In the genomic region with DNA sequence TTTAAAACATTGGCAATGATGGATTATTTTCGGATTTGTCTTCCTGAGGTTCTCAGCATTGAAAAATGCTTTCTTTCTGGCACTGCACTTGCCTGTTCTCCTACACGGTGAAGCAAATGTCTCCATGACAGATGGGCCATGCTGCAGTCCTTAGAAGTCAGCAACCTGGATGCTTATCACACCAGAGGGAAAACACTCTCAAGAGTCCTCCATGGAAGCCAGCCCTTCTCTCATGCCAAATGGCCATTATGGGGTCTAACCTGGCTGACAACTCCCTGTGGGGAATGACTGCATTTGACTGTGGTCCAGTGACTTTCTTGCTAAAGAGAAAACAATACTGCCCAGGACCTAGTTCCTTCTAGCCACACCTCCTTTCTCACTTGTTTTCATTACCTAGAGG, we compare ENCODE assay signal across 13 mouse cellular contexts.
DNase-seq lines count a peak whose midpoint lies in the region; ATAC-seq lines count a peak whose summit lies in the region.
"Had no signal": no experiment of that assay in that cellular context is flagged by ENCODE, and none has a peak within 500 bp of the region (broad histone marks: within the 10 kb centered on the region; RNA-seq: fewer than 3 reads in every experiment).

No protein-coding gene starts in this region.

- ATAC-seq in frontal cortex, adult (ENCODE audit: low TSS enrichment): no peak
- ATAC-seq: forebrain, embryonic 16.5 days; intestine, embryonic 15.5 days had no signal

- peak; percentile 72 for DNase-seq in cerebellum, adult 11-12 months
- DNase-seq in cerebellum, adult 8-10 months: peak; percentile 49
- peak; percentile 20 to 58 for DNase-seq in cerebellum, postnatal 14 days
- DNase-seq in neural tube, embryonic 10.5 days (ENCODE audit: extremely low spot score, low spot score): no peak
- no peak for DNase-seq in lung, adult 18-20 months
- DNase-seq: adrenal gland, adult 8-10 months; adrenal gland, postnatal 36 days; gastrocnemius, adult 2 months; gastrocnemius, postnatal 25 days; kidney, adult 18-20 months had no signal

Comparison
In these comparisons a context has a peak if more than half of its experiments do, and no peak if none do; other contexts are left out.
1. DNase-seq: peak in cerebellum, adult 11-12 months (single experiment), cerebellum, adult 8-10 months (single experiment) and cerebellum, postnatal 14 days (2 of 2); none in neural tube, embryonic 10.5 days (single experiment) and lung, adult 18-20 months (0 of 2).